Mouse (Mus musculus): ENCODE data around the gene Olfr600. TPM values are rescaled to one million over a fixed set of nuclear protein-coding genes. Genes with fewer than 3 reads are reported as not detected.
"Not testable (repeated sequence)": the region's sequence is repeated elsewhere in the genome, so short reads cannot be mapped to it uniquely, and the experiment has no call there.

Gene Olfr600
- total and polyA plus RNA-seq, 2 experiments from 2014 or later = not detected

- Histone ChIP-seq H3K27ac (ENCODE audit: low read depth) (no peak within 1 kb of the TSS), H3K9ac (replicated peaks; ENCODE audit: low read depth, low read length) (no peak within 1 kb of the TSS), H3K36me3 (replicated peaks; ENCODE audit: control insufficient read depth, insufficient read depth, low read length) (no peaks in the 10 kb centered on the region), H3K4me3 (ENCODE audit: low read depth, low read length) (no peak within 1 kb of the TSS), H3K27me3 (ENCODE audit: control insufficient read depth, insufficient read depth, low read length) (no peaks in the 10 kb centered on the region), H3K4me1 (ENCODE audit: control insufficient read depth, insufficient read depth) (no peaks in the 10 kb centered on the region), H3K4me2 (ENCODE audit: low read depth, low read length) (no peak within 1 kb of the TSS), H3K9me3 (replicated peaks; ENCODE audit: control insufficient read depth, low read length) (no peaks in the 10 kb centered on the region)
- ATAC-seq (ENCODE audit: insufficient read depth, low read depth) (no peak), DNase-seq (ENCODE audit: low spot score) (no peak)
- TF ChIP-seq CTCF (IDR thresholded peaks at IDR 0.05; ENCODE audit: low read depth) = no peak
- TF ChIP-seq EP300 (IDR thresholded peaks at IDR 0.05; ENCODE audit: low read depth) = no peak
These were observed 26.2 kb downstream of the Olfr600 start, which contains the start of gene Olfr598 for GRCm38 (mm10) chr7:103323268-103323667. Gene Olfr598, plus strand, starts transcription at chr7:103323568.

- H3K4me1 ChIP-seq (ENCODE audit: control insufficient read depth, insufficient read depth); H3K4me3 ChIP-seq (ENCODE audit: low read depth, low read length); ATAC-seq (ENCODE audit: insufficient read depth, low read depth); H3K36me3 ChIP-seq (replicated peaks; ENCODE audit: control insufficient read depth, insufficient read depth, low read length); H3K27me3 ChIP-seq (ENCODE audit: control insufficient read depth, insufficient read depth, low read length); H3K27ac ChIP-seq (ENCODE audit: low read depth); H3K9me3 ChIP-seq (replicated peaks; ENCODE audit: control insufficient read depth, low read length); H3K9ac ChIP-seq (replicated peaks; ENCODE audit: low read depth, low read length); DNase-seq (ENCODE audit: low spot score); H3K4me2 ChIP-seq (ENCODE audit: low read depth, low read length): not testable (repeated sequence)
- WGBS = 70% methylated on average over 2 of the region's 2 CpGs
These were observed 33.5 kb downstream of the Olfr600 start, which contains the start of gene Olfr597 for GRCm38 (mm10) chr7:103316015-103316414. Gene Olfr597, plus strand, starts transcription at chr7:103316315.

DNA sequence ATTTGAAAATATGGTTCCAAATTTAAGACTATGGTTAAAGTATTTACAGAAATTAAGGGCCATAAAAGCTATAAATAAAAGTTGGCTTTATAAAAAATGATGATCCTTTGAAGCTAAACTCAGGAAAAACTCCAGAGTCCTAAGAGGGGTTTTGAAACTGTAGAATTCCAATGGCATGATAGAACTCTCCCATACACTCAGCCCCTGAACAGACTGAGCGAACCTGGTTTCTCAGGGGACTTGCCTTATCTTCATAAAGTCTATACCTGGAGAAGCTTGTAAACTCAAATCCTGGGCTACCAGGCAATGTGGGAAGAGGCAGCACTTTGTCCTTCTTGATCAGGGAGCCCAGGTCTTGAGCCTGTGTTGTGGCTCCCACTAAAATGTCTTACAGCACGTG lies 44.1 kb downstream of the Olfr600 start, which contains the start of gene Olfr596:
Olfr596 (plus strand) TSS at position 301 of the 400 bp plus-strand sequence.
- ATAC-seq (ENCODE audit: insufficient read depth, low read depth); H3K36me3 ChIP-seq (replicated peaks; ENCODE audit: control insufficient read depth, insufficient read depth, low read length); H3K4me3 ChIP-seq (ENCODE audit: low read depth, low read length); DNase-seq (ENCODE audit: low spot score); H3K4me2 ChIP-seq (ENCODE audit: low read depth, low read length); H3K27me3 ChIP-seq (ENCODE audit: control insufficient read depth, insufficient read depth, low read length); H3K4me1 ChIP-seq (ENCODE audit: control insufficient read depth, insufficient read depth); H3K9ac ChIP-seq (replicated peaks; ENCODE audit: low read depth, low read length); H3K9me3 ChIP-seq (replicated peaks; ENCODE audit: control insufficient read depth, low read length); H3K27ac ChIP-seq (ENCODE audit: low read depth): not testable (repeated sequence)
- 70% methylated on average over 2 of the region's 2 CpGs for WGBS

Other genes with a start within 250 kb of the Olfr600 start
- not detected in 2 replicates for gene Olfr586, start 224.0 kb downstream of the Olfr600 start, total RNA-seq (2014; rRNA removed; ENCODE audit: low replicate concordance)
- not detected in 2 replicates for gene Olfr586, start 224.0 kb downstream of the Olfr600 start, polyA plus RNA-seq (2015; fragmentation: Nextera tagmentation; extraction: Ambion mirVana)
- gene Olfr588-ps1, start 208.8 kb downstream of the Olfr600 start, total RNA-seq (2014; rRNA removed; ENCODE audit: low replicate concordance) = not detected in 2 replicates
- not detected in 2 replicates for gene Olfr588-ps1, start 208.8 kb downstream of the Olfr600 start, polyA plus RNA-seq (2015; fragmentation: Nextera tagmentation; extraction: Ambion mirVana)
- gene Olfr589, start 193.3 kb downstream of the Olfr600 start, total RNA-seq (2014; rRNA removed; ENCODE audit: low replicate concordance) = not detected in 2 replicates
- not detected in 2 replicates for gene Olfr589, start 193.3 kb downstream of the Olfr600 start, polyA plus RNA-seq (2015; fragmentation: Nextera tagmentation; extraction: Ambion mirVana)
- gene Olfr591, start 171.3 kb downstream of the Olfr600 start, total RNA-seq (2014; rRNA removed; ENCODE audit: low replicate concordance) = not detected in 2 replicates
- not detected in 2 replicates for gene Olfr591, start 171.3 kb downstream of the Olfr600 start, polyA plus RNA-seq (2015; fragmentation: Nextera tagmentation; extraction: Ambion mirVana)
- not detected in 2 replicates for gene Olfr592, start 164.9 kb downstream of the Olfr600 start, total RNA-seq (2014; rRNA removed; ENCODE audit: low replicate concordance)
- gene Olfr592, start 164.9 kb downstream of the Olfr600 start, polyA plus RNA-seq (2015; fragmentation: Nextera tagmentation; extraction: Ambion mirVana) = not detected in 2 replicates
- gene Olfr593, start 137.8 kb downstream of the Olfr600 start, total RNA-seq (2014; rRNA removed; ENCODE audit: low replicate concordance) = not detected in 2 replicates
- gene Olfr593, start 137.8 kb downstream of the Olfr600 start, polyA plus RNA-seq (2015; fragmentation: Nextera tagmentation; extraction: Ambion mirVana) = not detected in 2 replicates
- gene Olfr594, start 132.7 kb downstream of the Olfr600 start, total RNA-seq (2014; rRNA removed; ENCODE audit: low replicate concordance) = not detected in 2 replicates
- not detected in 2 replicates for gene Olfr594, start 132.7 kb downstream of the Olfr600 start, polyA plus RNA-seq (2015; fragmentation: Nextera tagmentation; extraction: Ambion mirVana)
- gene Usp17ld, start 97.2 kb downstream of the Olfr600 start, total RNA-seq (2014; rRNA removed; ENCODE audit: low replicate concordance) = not detected in 2 replicates
- not detected in 2 replicates for gene Usp17ld, start 97.2 kb downstream of the Olfr600 start, polyA plus RNA-seq (2015; fragmentation: Nextera tagmentation; extraction: Ambion mirVana)
- not detected in 2 replicates for gene Olfr596, start 44.0 kb downstream of the Olfr600 start, total RNA-seq (2014; rRNA removed; ENCODE audit: low replicate concordance)
- gene Olfr596, start 44.0 kb downstream of the Olfr600 start, polyA plus RNA-seq (2015; fragmentation: Nextera tagmentation; extraction: Ambion mirVana) = not detected in 2 replicates
- not detected in 2 replicates for gene Olfr597, start 33.4 kb downstream of the Olfr600 start, total RNA-seq (2014; rRNA removed; ENCODE audit: low replicate concordance)
- not detected in 2 replicates for gene Olfr597, start 33.4 kb downstream of the Olfr600 start, polyA plus RNA-seq (2015; fragmentation: Nextera tagmentation; extraction: Ambion mirVana)
- gene Olfr598, start 26.1 kb downstream of the Olfr600 start, total RNA-seq (2014; rRNA removed; ENCODE audit: low replicate concordance) = not detected in 2 replicates
- not detected in 2 replicates for gene Olfr598, start 26.1 kb downstream of the Olfr600 start, polyA plus RNA-seq (2015; fragmentation: Nextera tagmentation; extraction: Ambion mirVana)
- gene Olfr599, start 13.8 kb downstream of the Olfr600 start, total RNA-seq (2014; rRNA removed; ENCODE audit: low replicate concordance) = not detected in 2 replicates
- gene Olfr599, start 13.8 kb downstream of the Olfr600 start, polyA plus RNA-seq (2015; fragmentation: Nextera tagmentation; extraction: Ambion mirVana) = not detected in 2 replicates
- not detected in 2 replicates for gene Olfr601, start 13.0 kb upstream of the Olfr600 start, total RNA-seq (2014; rRNA removed; ENCODE audit: low replicate concordance)
- gene Olfr601, start 13.0 kb upstream of the Olfr600 start, polyA plus RNA-seq (2015; fragmentation: Nextera tagmentation; extraction: Ambion mirVana) = not detected in 2 replicates
- not detected in 2 replicates for gene Olfr603, start 36.5 kb upstream of the Olfr600 start, total RNA-seq (2014; rRNA removed; ENCODE audit: low replicate concordance)
- not detected in 2 replicates for gene Olfr603, start 36.5 kb upstream of the Olfr600 start, polyA plus RNA-seq (2015; fragmentation: Nextera tagmentation; extraction: Ambion mirVana)
- gene Usp17lc, start 65.4 kb upstream of the Olfr600 start, total RNA-seq (2014; rRNA removed; ENCODE audit: low replicate concordance) = not detected in 2 replicates
- gene Usp17lc, start 65.4 kb upstream of the Olfr600 start, polyA plus RNA-seq (2015; fragmentation: Nextera tagmentation; extraction: Ambion mirVana) = 0.12 and 0.19 TPM in 2 replicates
- gene Olfr605, start 95.8 kb upstream of the Olfr600 start, total RNA-seq (2014; rRNA removed; ENCODE audit: low replicate concordance) = not detected in 2 replicates
- gene Olfr605, start 95.8 kb upstream of the Olfr600 start, polyA plus RNA-seq (2015; fragmentation: Nextera tagmentation; extraction: Ambion mirVana) = not detected in 2 replicates
- not detected in 2 replicates for gene Olfr606, start 99.4 kb upstream of the Olfr600 start, total RNA-seq (2014; rRNA removed; ENCODE audit: low replicate concordance)
- not detected in 2 replicates for gene Olfr606, start 99.4 kb upstream of the Olfr600 start, polyA plus RNA-seq (2015; fragmentation: Nextera tagmentation; extraction: Ambion mirVana)
- not detected in 2 replicates for gene Olfr607, start 114.5 kb upstream of the Olfr600 start, total RNA-seq (2014; rRNA removed; ENCODE audit: low replicate concordance)
- 0.55 and 0.91 TPM in 2 replicates for gene Olfr607, start 114.5 kb upstream of the Olfr600 start, polyA plus RNA-seq (2015; fragmentation: Nextera tagmentation; extraction: Ambion mirVana)
- 9.8 TPM in 2 replicates for gene Olfr608, start 120.2 kb upstream of the Olfr600 start, total RNA-seq (2014; rRNA removed; ENCODE audit: low replicate concordance)
- gene Olfr608, start 120.2 kb upstream of the Olfr600 start, polyA plus RNA-seq (2015; fragmentation: Nextera tagmentation; extraction: Ambion mirVana) = 1.1 and 1.3 TPM in 2 replicates
- gene Olfr609, start 148.4 kb upstream of the Olfr600 start, total RNA-seq (2014; rRNA removed; ENCODE audit: low replicate concordance) = not detected in 2 replicates
- gene Olfr609, start 148.4 kb upstream of the Olfr600 start, polyA plus RNA-seq (2015; fragmentation: Nextera tagmentation; extraction: Ambion mirVana) = 0.04 TPM in 2 replicates
- not detected in 2 replicates for gene Olfr610, start 162.5 kb upstream of the Olfr600 start, total RNA-seq (2014; rRNA removed; ENCODE audit: low replicate concordance)
- gene Olfr610, start 162.5 kb upstream of the Olfr600 start, polyA plus RNA-seq (2015; fragmentation: Nextera tagmentation; extraction: Ambion mirVana) = not detected in 2 replicates
- not detected in 2 replicates for gene Olfr611, start 171.2 kb upstream of the Olfr600 start, total RNA-seq (2014; rRNA removed; ENCODE audit: low replicate concordance)
- gene Olfr611, start 171.2 kb upstream of the Olfr600 start, polyA plus RNA-seq (2015; fragmentation: Nextera tagmentation; extraction: Ambion mirVana) = not detected in 2 replicates
- gene Olfr612, start 193.0 kb upstream of the Olfr600 start, total RNA-seq (2014; rRNA removed; ENCODE audit: low replicate concordance) = not detected in 2 replicates
- not detected in 2 replicates for gene Olfr612, start 193.0 kb upstream of the Olfr600 start, polyA plus RNA-seq (2015; fragmentation: Nextera tagmentation; extraction: Ambion mirVana)
- gene Olfr613, start 198.4 kb upstream of the Olfr600 start, total RNA-seq (2014; rRNA removed; ENCODE audit: low replicate concordance) = not detected in 2 replicates
- gene Olfr613, start 198.4 kb upstream of the Olfr600 start, polyA plus RNA-seq (2015; fragmentation: Nextera tagmentation; extraction: Ambion mirVana) = not detected in 2 replicates
- gene Olfr615, start 206.4 kb upstream of the Olfr600 start, total RNA-seq (2014; rRNA removed; ENCODE audit: low replicate concordance) = not detected in 2 replicates
- gene Olfr615, start 206.4 kb upstream of the Olfr600 start, polyA plus RNA-seq (2015; fragmentation: Nextera tagmentation; extraction: Ambion mirVana) = not detected in 2 replicates
- gene Olfr616, start 219.5 kb upstream of the Olfr600 start, total RNA-seq (2014; rRNA removed; ENCODE audit: low replicate concordance) = not detected in 2 replicates
- not detected in 2 replicates for gene Olfr616, start 219.5 kb upstream of the Olfr600 start, polyA plus RNA-seq (2015; fragmentation: Nextera tagmentation; extraction: Ambion mirVana)
- gene Olfr617, start 223.4 kb upstream of the Olfr600 start, total RNA-seq (2014; rRNA removed; ENCODE audit: low replicate concordance) = not detected in 2 replicates
- not detected in 2 replicates for gene Olfr617, start 223.4 kb upstream of the Olfr600 start, polyA plus RNA-seq (2015; fragmentation: Nextera tagmentation; extraction: Ambion mirVana)
- not detected in 2 replicates for gene Olfr618, start 240.4 kb upstream of the Olfr600 start, total RNA-seq (2014; rRNA removed; ENCODE audit: low replicate concordance)
- gene Olfr618, start 240.4 kb upstream of the Olfr600 start, polyA plus RNA-seq (2015; fragmentation: Nextera tagmentation; extraction: Ambion mirVana) = not detected in 2 replicates